Mouse (Mus musculus): Measurements from ENCODE around the gene Sptb. TPM values are rescaled to one million over a fixed set of nuclear protein-coding genes. Genes with fewer than 3 reads are reported as not detected.

The Sptb gene
- polyA plus RNA-seq, 1 experiment from 2014 or later, result 0.37 TPM

- Histone ChIP-seq H3K36me3 (ENCODE audit: insufficient read depth, low read length) (no peaks in the 10 kb centered on the region), H3K9ac (ENCODE audit: low read depth, low read length) (no peak overlapping the region), H3K27me3 (ENCODE audit: insufficient read depth, low read length) (no peaks in the 10 kb centered on the region), H3K9me3 (replicated peaks; ENCODE audit: low read length) (no peaks in the 10 kb centered on the region), H3K4me1 (replicated peaks; ENCODE audit: insufficient read depth, low read length) (0 out of 2 replicates have a peak, but pooled peaks cover 3% of the 10 kb centered on the region), H3K4me3 (replicated peaks; ENCODE audit: low read depth, low read length) (no peak overlapping the region), H3K4me2 (ENCODE audit: low read length) (no peak overlapping the region), H3K27ac (no peak overlapping the region)
- TF ChIP-seq CTCF (IDR thresholded peaks at IDR 0.05; ENCODE audit: low read depth), result no peak
- ATAC-seq (replicated peaks; ENCODE audit: low FRiP score, low read depth) (no peak), DNase-seq (ENCODE audit: low spot score) (no peak)
- WGBS, result 76% methylated on average over 4 of the region's 4 CpGs
Measured at GRCm38 (mm10) chr12:76642616-76643015, 67.7 kb downstream of the Sptb start.

GRCm38 (mm10) chr12:76640620-76641019 is 69.7 kb downstream of the Sptb start:
- H3K36me3 ChIP-seq (ENCODE audit: insufficient read depth, low read length), result no peaks in the 10 kb centered on the region
- no peak overlapping the region for H3K4me2 ChIP-seq (ENCODE audit: low read length)
- no peaks in the 10 kb centered on the region for H3K4me1 ChIP-seq (replicated peaks; ENCODE audit: insufficient read depth, low read length)
- no peak overlapping the region for H3K4me3 ChIP-seq (replicated peaks; ENCODE audit: low read depth, low read length)
- H3K9ac ChIP-seq (ENCODE audit: low read depth, low read length), result no peak overlapping the region
- TF ChIP-seq CTCF (IDR thresholded peaks at IDR 0.05; ENCODE audit: low read depth), result no peak
- WGBS, result 47% methylated on average over 8 of the region's 8 CpGs
- DNase-seq (ENCODE audit: low spot score) (no peak), ATAC-seq (replicated peaks; ENCODE audit: low FRiP score, low read depth) (no peak)
- no peaks in the 10 kb centered on the region for H3K27me3 ChIP-seq (ENCODE audit: insufficient read depth, low read length)
- no peaks in the 10 kb centered on the region for H3K9me3 ChIP-seq (replicated peaks; ENCODE audit: low read length)
- no peak overlapping the region for H3K27ac ChIP-seq

- Histone ChIP-seq H3K27ac (no peak overlapping the region), H3K4me3 (replicated peaks; ENCODE audit: low read depth, low read length) (no peak overlapping the region), H3K36me3 (ENCODE audit: insufficient read depth, low read length) (no peaks in the 10 kb centered on the region), H3K4me1 (replicated peaks; ENCODE audit: insufficient read depth, low read length) (no peaks in the 10 kb centered on the region), H3K9me3 (replicated peaks; ENCODE audit: low read length) (no peaks in the 10 kb centered on the region), H3K27me3 (ENCODE audit: insufficient read depth, low read length) (no peaks in the 10 kb centered on the region), H3K4me2 (ENCODE audit: low read length) (0 out of 2 replicates have a peak overlapping the region, but pooled peaks have one; percentile 13), H3K9ac (ENCODE audit: low read depth, low read length) (no peak overlapping the region)
- TF ChIP-seq CTCF (IDR thresholded peaks at IDR 0.05; ENCODE audit: low read depth), result peak; percentile 34; the same call in 1 of the 2 replicates
- DNase-seq (ENCODE audit: low spot score) (peak; percentile 32), ATAC-seq (replicated peaks; ENCODE audit: low FRiP score, low read depth) (no peak)
- 39% methylated on average over 15 of the region's 15 CpGs for WGBS
Measured at GRCm38 (mm10) chr12:76634899-76635693, 75.3 kb downstream of the Sptb start.

- H3K27me3 ChIP-seq (ENCODE audit: insufficient read depth, low read length), result no peaks in the 10 kb centered on the region
- no peaks in the 10 kb centered on the region for H3K4me1 ChIP-seq (replicated peaks; ENCODE audit: insufficient read depth, low read length)
- H3K36me3 ChIP-seq (ENCODE audit: insufficient read depth, low read length), result no peaks in the 10 kb centered on the region
- DNase-seq (ENCODE audit: low spot score) (no peak), ATAC-seq (replicated peaks; ENCODE audit: low FRiP score, low read depth) (no peak)
- 83% methylated on average over 6 of the region's 6 CpGs for WGBS
- H3K9ac ChIP-seq (ENCODE audit: low read depth, low read length), result no peak overlapping the region
- H3K27ac ChIP-seq, result no peak overlapping the region
- no peak overlapping the region for H3K4me3 ChIP-seq (replicated peaks; ENCODE audit: low read depth, low read length)
- H3K4me2 ChIP-seq (ENCODE audit: low read length), result no peak overlapping the region
- H3K9me3 ChIP-seq (replicated peaks; ENCODE audit: low read length), result no peaks in the 10 kb centered on the region
- no peak for TF ChIP-seq CTCF (IDR thresholded peaks at IDR 0.05; ENCODE audit: low read depth)
Measured at GRCm38 (mm10) chr12:76623374-76623773, 87.0 kb downstream of the Sptb start.

GRCm38 (mm10) chr12:76619847-76620246 is 90.5 kb downstream of the Sptb start:
- no peaks in the 10 kb centered on the region for H3K9me3 ChIP-seq (replicated peaks; ENCODE audit: low read length)
- no peak for TF ChIP-seq CTCF (IDR thresholded peaks at IDR 0.05; ENCODE audit: low read depth)
- no peak overlapping the region for H3K9ac ChIP-seq (ENCODE audit: low read depth, low read length)
- H3K4me2 ChIP-seq (ENCODE audit: low read length), result no peak overlapping the region
- H3K36me3 ChIP-seq (ENCODE audit: insufficient read depth, low read length), result no peaks in the 10 kb centered on the region
- WGBS, result 54% methylated on average over 5 of the region's 5 CpGs
- H3K27me3 ChIP-seq (ENCODE audit: insufficient read depth, low read length), result no peaks in the 10 kb centered on the region
- ATAC-seq (replicated peaks; ENCODE audit: low FRiP score, low read depth) (no peak), DNase-seq (ENCODE audit: low spot score) (no peak)
- no peak overlapping the region for H3K4me3 ChIP-seq (replicated peaks; ENCODE audit: low read depth, low read length)
- no peak overlapping the region for H3K27ac ChIP-seq
- H3K4me1 ChIP-seq (replicated peaks; ENCODE audit: insufficient read depth, low read length), result no peaks in the 10 kb centered on the region

GRCm38 (mm10) chr12:76618175-76618574 is 92.2 kb downstream of the Sptb start:
- H3K27ac ChIP-seq, result no peak overlapping the region
- DNase-seq (ENCODE audit: low spot score), result no peak

More at GRCm38 (mm10) chr12:76618175-76618574, 92.2 kb downstream of the Sptb start:
- no peak for TF ChIP-seq CTCF (IDR thresholded peaks at IDR 0.05; ENCODE audit: low read depth)
- Histone ChIP-seq H3K27me3 (ENCODE audit: insufficient read depth, low read length) (no peaks in the 10 kb centered on the region), H3K9me3 (replicated peaks; ENCODE audit: low read length) (no peaks in the 10 kb centered on the region), H3K36me3 (ENCODE audit: insufficient read depth, low read length) (no peaks in the 10 kb centered on the region), H3K4me3 (replicated peaks; ENCODE audit: low read depth, low read length) (no peak overlapping the region), H3K9ac (ENCODE audit: low read depth, low read length) (no peak overlapping the region), H3K4me1 (replicated peaks; ENCODE audit: insufficient read depth, low read length) (no peaks in the 10 kb centered on the region), H3K4me2 (ENCODE audit: low read length) (no peak overlapping the region)
- WGBS, result 83% methylated on average over 4 of the region's 4 CpGs
- no peak for ATAC-seq (replicated peaks; ENCODE audit: low FRiP score, low read depth)
